In genomic region chr1:136414798-136415755, GRCm38 (mm10) we compare ENCODE assay signal across 1 mouse cellular context.
TF ChIP-seq lines count a peak whose summit lies in the region.

TSS of gene Ddx59 (plus strand) at chr1:136415271.

TF ChIP-seq in CH12.LX, 34 proteins besides CTCF, POLR2A, EP300 and RAD21 (continued from another document):
- no peak for TF ChIP-seq RCOR1 (conservative IDR thresholded peaks at IDR 0.05; ENCODE audit: low read depth, low read length)
- no peak for TF ChIP-seq MEF2A (IDR thresholded peaks at IDR 0.05; ENCODE audit: borderline replicate concordance, low read depth, low read length)
- TF ChIP-seq CHD2 (IDR thresholded peaks at IDR 0.05; ENCODE audit: low read length) = no peak
- TF ChIP-seq MXI1 (IDR thresholded peaks at IDR 0.05; ENCODE audit: low read depth, low read length) = peak; percentile 33; the same call in 1 of the 2 replicates
- no peak for TF ChIP-seq TBP (conservative IDR thresholded peaks at IDR 0.05; ENCODE audit: low read depth, low read length)
- peak; percentile 30 for TF ChIP-seq TCF12 (IDR thresholded peaks at IDR 0.05; ENCODE audit: low read depth, low read length)
